Mouse (Mus musculus): ENCODE data around the gene Fut9.

Fut9 gene

GRCm38 (mm10) chr4:25647593-25647992, 152.5 kb downstream of the Fut9 start:
- no peak for DNase-seq (ENCODE audit: low spot score in 2 of 2)

DNA sequence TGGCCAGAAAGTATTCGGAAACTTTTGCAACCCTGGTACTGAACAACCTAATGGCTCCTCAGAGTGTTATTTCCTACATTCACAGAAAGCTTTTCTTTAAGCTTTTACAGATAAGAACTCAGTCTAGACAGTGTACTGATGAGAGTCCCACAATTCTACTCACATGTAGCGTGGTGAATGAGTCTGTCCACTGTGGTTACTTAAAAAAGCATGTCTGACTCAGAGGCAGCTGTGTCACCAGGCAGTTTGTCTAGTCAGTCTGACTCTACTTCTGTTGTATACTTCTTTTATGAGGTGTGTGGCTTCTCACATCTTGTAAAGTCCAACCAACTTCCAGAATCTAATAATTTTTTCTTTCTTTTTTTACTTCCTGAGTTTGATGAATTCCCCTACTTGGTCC, 154.5 kb downstream of the Fut9 start:
- peak in 1 of 2 experiments; percentile 22 for DNase-seq (ENCODE audit: low spot score in 2 of 2)

GRCm38 (mm10) chr4:25641993-25642392, 158.1 kb downstream of the Fut9 start:
- DNase-seq (ENCODE audit: low spot score in 2 of 2) = no peak

DNA sequence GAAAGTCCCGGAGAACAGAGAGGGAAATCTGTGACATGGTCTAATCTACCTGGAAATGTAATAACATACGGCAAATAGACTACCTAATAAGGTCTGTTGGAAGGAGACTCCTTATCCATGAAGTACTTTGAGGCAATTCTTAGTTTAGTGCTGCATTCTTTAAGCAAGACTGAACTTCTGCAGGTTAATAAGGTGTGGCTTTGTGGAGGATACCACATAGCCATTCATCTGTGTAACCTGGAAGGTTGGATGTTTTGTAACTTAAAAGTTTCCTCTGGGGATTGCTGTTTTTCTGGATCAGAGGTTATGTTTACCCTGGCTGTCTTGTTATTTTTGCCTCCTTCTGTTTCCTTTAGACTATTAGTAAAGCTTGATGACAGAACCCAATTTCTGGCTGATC, 166.8 kb downstream of the Fut9 start:
- DNase-seq (ENCODE audit: low spot score in 2 of 2) = no peak

- DNase-seq (ENCODE audit: low spot score in 2 of 2) = no peak
These were observed 171.9 kb downstream of the Fut9 start for GRCm38 (mm10) chr4:25628113-25628512.

- DNase-seq (ENCODE audit: low spot score in 2 of 2) = no peak
These were observed 172.6 kb downstream of the Fut9 start for GRCm38 (mm10) chr4:25627467-25627866.

DNA sequence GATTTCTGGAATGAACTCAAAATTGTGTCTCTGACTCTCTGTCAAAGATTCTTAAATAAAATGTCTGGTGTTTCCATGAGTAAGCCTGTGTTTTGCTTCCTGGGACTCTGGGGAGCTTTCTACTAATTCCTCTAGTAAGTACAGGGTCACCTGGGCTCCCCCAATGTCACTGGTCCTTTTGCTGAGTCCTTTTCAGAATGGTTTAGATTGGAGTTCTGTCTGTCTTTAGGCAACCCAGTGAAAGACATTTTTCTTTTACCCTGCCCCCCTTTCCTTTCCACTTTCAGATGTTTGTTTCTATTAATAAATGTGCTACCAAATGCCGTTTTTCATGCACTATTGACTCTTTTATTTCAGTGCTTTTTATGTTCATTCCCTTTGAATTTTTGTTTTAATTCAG, 173.0 kb downstream of the Fut9 start:
- no peak for DNase-seq (ENCODE audit: low spot score in 2 of 2)

DNA sequence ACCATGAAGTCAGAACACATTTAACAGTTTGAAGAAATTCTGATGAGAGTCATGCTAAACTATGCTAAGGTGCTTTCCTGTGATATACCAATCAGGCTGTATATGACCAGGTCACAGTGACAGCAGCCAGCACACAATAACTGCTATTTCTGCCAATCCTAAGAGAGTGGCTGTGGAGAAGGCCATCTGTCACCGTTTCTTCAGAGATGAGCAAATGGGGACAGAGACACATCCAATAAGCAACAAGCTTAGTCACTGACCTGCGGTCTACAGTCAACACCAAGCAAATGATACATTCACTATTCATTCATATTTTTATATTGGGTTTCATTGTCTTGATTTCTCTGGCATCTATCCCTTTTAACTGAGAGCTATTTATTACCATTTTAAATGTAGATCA, 176.9 kb downstream of the Fut9 start:
- no peak for DNase-seq (ENCODE audit: low spot score in 2 of 2)

GRCm38 (mm10) chr4:25617301-25617700, 182.7 kb downstream of the Fut9 start:
- no peak for DNase-seq (ENCODE audit: low spot score in 2 of 2)

DNA sequence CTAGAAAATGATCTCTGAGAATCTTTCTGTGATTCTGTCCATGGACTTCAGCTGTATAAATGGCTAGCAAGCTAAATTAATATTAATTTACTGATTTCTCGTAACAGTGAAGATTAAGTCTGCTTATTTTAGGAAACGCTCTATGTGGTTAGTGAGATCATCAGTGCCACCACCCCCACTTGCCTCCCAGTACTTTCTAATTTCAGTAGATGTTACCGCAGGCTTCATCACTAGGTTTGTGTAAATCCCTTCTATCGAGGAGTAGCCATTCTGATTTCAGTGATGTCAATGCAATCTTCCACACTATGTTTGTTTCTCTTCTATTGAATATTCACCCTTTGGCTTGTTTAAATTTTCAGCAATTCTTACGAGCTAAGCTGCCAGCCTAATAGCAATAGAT, 186.6 kb downstream of the Fut9 start:
- DNase-seq (ENCODE audit: low spot score in 2 of 2) = no peak

DNA sequence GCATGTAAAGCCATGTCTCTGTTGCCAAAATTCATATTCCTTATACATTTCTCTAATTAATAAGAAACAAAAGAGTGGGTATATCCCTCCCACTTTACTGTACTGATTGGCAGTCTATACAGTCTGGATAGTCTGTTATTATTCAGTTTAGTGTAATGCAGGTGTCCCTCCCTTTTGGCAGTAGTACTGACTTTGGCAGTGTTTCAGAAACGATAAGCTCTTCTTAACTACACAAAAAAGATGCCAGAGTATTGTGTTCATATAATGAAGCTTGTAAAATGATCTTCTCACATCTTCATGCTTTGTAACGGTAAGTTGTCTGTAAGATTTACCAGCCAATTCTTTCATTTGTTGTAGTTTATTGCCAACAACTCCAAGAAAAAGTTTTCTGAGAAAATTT, 189.6 kb downstream of the Fut9 start:
- DNase-seq (ENCODE audit: low spot score in 2 of 2) = no peak

GRCm38 (mm10) chr4:25593218-25593617, 206.8 kb downstream of the Fut9 start:
- no peak for DNase-seq (ENCODE audit: low spot score in 2 of 2)

Data from right cerebral cortex, postnatal 36 days (tissue).